Mouse (Mus musculus) small intestine, adult 2 months (tissue): ENCODE measurements around the gene Prss54. TPM values are rescaled to one million over a fixed set of nuclear protein-coding genes. Genes with fewer than 3 reads are reported as not detected.
"Not testable (repeated sequence)": the region's sequence is repeated elsewhere in the genome, so short reads cannot be mapped to it uniquely, and the experiment has no call there.

Source experiments
- H3K27ac ChIP-seq: fragments of 200-500 bp; 2 replicates; pipeline ENCODE4 v1.5.1; 2012; ENCODE audit warnings: low read depth, low read length, control low read depth, inconsistent platforms; ENCODE audit not compliant: insufficient read depth
- H3K27me3 ChIP-seq: fragments of 200-500 bp; 2 replicates; pipeline ENCODE4 v1.6.1; 2012; ENCODE audit warnings: mild to moderate bottlenecking, moderate library complexity, low read length, inconsistent platforms; ENCODE audit not compliant: control insufficient read depth, insufficient read depth
- H3K36me3 ChIP-seq: fragments of 200-500 bp; 2 replicates; pipeline ENCODE4 v1.6.1; 2012; ENCODE audit warnings: mild to moderate bottlenecking, low read length, control low read depth, inconsistent platforms; ENCODE audit not compliant: control insufficient read depth, insufficient read depth
- H3K4me1 ChIP-seq: fragments of 200-500 bp; 2 replicates; pipeline ENCODE4 v1.6.1; 2012; ENCODE audit warnings: low read length, inconsistent platforms, mixed read lengths; ENCODE audit not compliant: control insufficient read depth, insufficient read depth, insufficient read length
- H3K4me3 ChIP-seq: fragments of 200-500 bp; 2 replicates; pipeline ENCODE4 v1.5.1; 2012; ENCODE audit warnings: low read depth, mild to moderate bottlenecking, control low read depth, inconsistent platforms, low read length, moderate library complexity
- CTCF ChIP-seq: fragments of 200-500 bp; IDR thresholded peaks from 2 replicates; pipeline ENCODE4 v1.5.1; 2012; ENCODE audit warnings: low read depth, mild to moderate bottlenecking, control low read depth, inconsistent platforms, low read length, moderate library complexity, mixed read lengths; ENCODE audit not compliant: insufficient replicate concordance, insufficient read length; ENCODE audit errors: extremely low read depth
- POLR2A ChIP-seq: fragments of 200-500 bp; IDR thresholded peaks from 2 replicates; pipeline ENCODE4 v1.6.1; 2012; ENCODE audit warnings: low read depth, mild to moderate bottlenecking, control low read depth, inconsistent platforms, low read length, moderate library complexity
- WGBS: fragments of 180-500 bp; shearing (Covaris S2); methylation state at CpG from one replicate; pipeline ENCODE4 v1.1.7; 2018; 5-methylcytosine and 5-hydroxymethylcytosine counted together
- polyA plus RNA-seq: library from polyadenylated mRNA; depleted of rRNA; stranded (reverse); fragments of >200 nt; gene quantifications from 2 replicates; pipeline ENCODE4 v1.2.3, GENCODE M21; 2012

Prss54 gene
- polyA plus RNA-seq, 1 experiment: not detected

DNA sequence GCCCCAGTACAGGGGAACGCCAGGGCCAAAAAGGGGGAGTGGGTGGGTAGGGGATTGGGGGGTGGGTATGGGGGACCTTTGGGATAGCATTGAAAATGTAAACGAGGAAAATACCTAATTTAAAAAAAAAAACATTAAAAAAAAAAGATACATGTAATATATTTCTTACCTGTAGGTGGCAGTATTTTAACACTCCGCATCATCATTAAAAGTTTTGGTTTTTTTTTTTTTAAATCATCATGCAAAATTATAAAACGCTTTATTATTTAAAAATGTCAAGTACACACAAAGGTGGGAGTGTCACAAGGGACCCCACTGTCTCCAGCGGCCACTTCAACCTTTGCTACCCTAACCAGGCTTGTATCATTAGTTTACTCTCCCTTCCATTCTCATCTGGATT is 30.4 kb upstream of the Prss54 start:
- H3K36me3 ChIP-seq, H3K27ac ChIP-seq, H3K27me3 ChIP-seq, H3K4me3 ChIP-seq, H3K4me1 ChIP-seq: not testable (repeated sequence)
- WGBS: 13% methylated on average over 4 of the region's 5 CpGs
- peak; percentile 29; the same call in 1 of the 2 replicates for TF ChIP-seq CTCF

- Histone ChIP-seq H3K27ac (no peak overlapping the region), H3K36me3 (no peaks in the 10 kb centered on the region), H3K4me1 (no peaks in the 10 kb centered on the region), H3K27me3 (no peaks in the 10 kb centered on the region), H3K4me3 (no peak overlapping the region)
- WGBS: 66% methylated on average over 2 of the region's 2 CpGs
- TF ChIP-seq POLR2A (no peak), CTCF (no peak)
These were observed 26.0 kb upstream of the Prss54 start for GRCm38 (mm10) chr8:95602168-95602567.

DNA sequence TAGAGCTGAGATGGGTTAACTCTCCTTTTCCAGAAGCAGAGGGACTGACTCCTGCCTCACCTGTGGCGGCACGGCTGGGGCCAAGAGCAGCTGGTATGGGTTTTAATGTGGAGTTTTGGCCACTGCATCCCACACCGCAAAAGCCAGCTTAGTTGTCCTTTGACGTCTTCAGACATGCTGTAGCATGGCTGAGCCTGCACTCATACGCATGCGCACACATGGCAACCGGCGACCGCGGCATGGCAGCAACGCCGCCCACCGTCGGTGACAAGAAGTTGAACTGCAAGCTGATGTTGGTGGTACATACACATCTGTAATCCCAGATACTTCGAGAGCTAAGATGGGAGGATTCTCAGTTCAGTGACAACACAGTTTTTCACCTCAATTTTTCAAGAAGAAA is 25.2 kb upstream of the Prss54 start:
- Histone ChIP-seq H3K4me3 (no peak overlapping the region), H3K27me3 (no peaks in the 10 kb centered on the region), H3K27ac (no peak overlapping the region), H3K36me3 (no peaks in the 10 kb centered on the region), H3K4me1 (no peaks in the 10 kb centered on the region)
- WGBS: 68% methylated on average over 15 of the region's 15 CpGs
- TF ChIP-seq POLR2A (no peak), CTCF (no peak)

DNA sequence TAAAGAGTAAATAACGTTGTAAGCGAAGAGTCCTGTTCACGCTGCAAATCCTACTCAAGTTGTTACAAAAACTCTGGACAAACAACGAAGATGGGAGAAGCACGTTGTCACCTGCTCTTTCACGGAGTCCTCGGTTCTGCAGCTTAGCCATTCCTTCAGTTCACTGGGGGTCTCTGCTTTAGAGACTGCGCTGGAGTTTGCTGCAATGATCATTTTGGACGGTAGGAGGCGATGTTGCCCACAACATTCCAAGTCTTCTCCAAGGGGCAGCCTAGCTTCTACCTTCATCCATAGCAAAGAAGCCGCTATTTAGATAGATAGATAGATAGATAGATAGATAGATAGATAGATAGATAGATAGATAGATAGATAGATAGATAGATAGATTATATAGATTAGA is 23.7 kb upstream of the Prss54 start:
- H3K27ac ChIP-seq: no peak overlapping the region
- whole genome bisulfite sequencing: 14% methylated on average over 11 of the region's 11 CpGs
- H3K4me1 ChIP-seq: no peaks in the 10 kb centered on the region
- no peaks in the 10 kb centered on the region for H3K36me3 ChIP-seq
- no peaks in the 10 kb centered on the region for H3K27me3 ChIP-seq
- TF ChIP-seq POLR2A: no peak
- peak; percentile 53; the same call in 1 of the 2 replicates for TF ChIP-seq CTCF
- H3K4me3 ChIP-seq: no peak overlapping the region

- WGBS: 22% methylated on average over 4 of the region's 4 CpGs
- H3K36me3 ChIP-seq: no peaks in the 10 kb centered on the region
- no peaks in the 10 kb centered on the region for H3K27me3 ChIP-seq
- no peak overlapping the region for H3K27ac ChIP-seq
- TF ChIP-seq POLR2A: no peak
- TF ChIP-seq CTCF: no peak
- H3K4me3 ChIP-seq: no peak overlapping the region
- no peaks in the 10 kb centered on the region for H3K4me1 ChIP-seq
These were observed 20.7 kb upstream of the Prss54 start for GRCm38 (mm10) chr8:95596841-95597241.

- Histone ChIP-seq H3K4me1 (no peaks in the 10 kb centered on the region), H3K4me3 (no peak overlapping the region), H3K27ac (no peak overlapping the region), H3K27me3 (no peaks in the 10 kb centered on the region), H3K36me3 (no peaks in the 10 kb centered on the region)
- TF ChIP-seq CTCF (no peak), POLR2A (no peak)
- 79% methylated on average over 14 of the region's 14 CpGs for WGBS
These were observed 19.0 kb upstream of the Prss54 start for GRCm38 (mm10) chr8:95595131-95595530.

- no peak overlapping the region for H3K4me3 ChIP-seq
- H3K36me3 ChIP-seq: no peaks in the 10 kb centered on the region
- no peaks in the 10 kb centered on the region for H3K27me3 ChIP-seq
- no peaks in the 10 kb centered on the region for H3K4me1 ChIP-seq
- H3K27ac ChIP-seq: no peak overlapping the region
- WGBS: 87% methylated on average over 7 of the region's 7 CpGs
- no peak for TF ChIP-seq CTCF
- no peak for TF ChIP-seq POLR2A
These were observed 17.6 kb upstream of the Prss54 start for GRCm38 (mm10) chr8:95593439-95594393.
